Mouse (Mus musculus) gastrocnemius, adult 18-20 months (tissue): ENCODE data around the gene Rnf181. TPM values are rescaled to one million over a fixed set of nuclear protein-coding genes. Genes with fewer than 3 reads are reported as not detected.

ENCODE experiments used
- DNase-seq: peaks from one replicate; pipeline ENCODE4 v3.0.0; 2021; ENCODE audit warnings: low spot score
- total RNA-seq, 2 experiments: library from RNA; stranded (reverse); gene quantifications; 2 replicates each; pipeline ENCODE4 v1.2.3; 2021

The Rnf181 gene
- total RNA-seq, 2 experiments from 2014 or later = 27.0 to 27.6 TPM

DNA sequence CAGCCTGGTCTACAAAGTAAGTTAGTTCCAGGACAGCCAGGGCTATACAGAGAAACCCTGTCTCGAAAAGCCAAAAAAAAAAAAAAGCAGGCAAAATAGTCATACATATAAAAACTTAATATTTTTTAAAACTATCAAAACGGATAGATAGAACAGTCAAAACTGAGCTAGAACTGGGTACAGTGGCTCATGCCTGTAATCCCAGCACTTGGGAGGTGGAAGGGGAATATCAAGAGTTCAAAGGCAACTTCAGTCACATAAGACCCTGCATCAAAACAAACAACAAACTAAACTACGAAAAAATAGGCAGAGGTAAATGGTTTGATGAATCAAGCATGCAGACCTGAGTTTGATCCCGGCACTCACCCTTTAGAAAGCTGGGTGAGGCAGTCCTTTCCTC is 36.6 kb downstream of the Rnf181 start:
- DNase-seq = no peak

DNA sequence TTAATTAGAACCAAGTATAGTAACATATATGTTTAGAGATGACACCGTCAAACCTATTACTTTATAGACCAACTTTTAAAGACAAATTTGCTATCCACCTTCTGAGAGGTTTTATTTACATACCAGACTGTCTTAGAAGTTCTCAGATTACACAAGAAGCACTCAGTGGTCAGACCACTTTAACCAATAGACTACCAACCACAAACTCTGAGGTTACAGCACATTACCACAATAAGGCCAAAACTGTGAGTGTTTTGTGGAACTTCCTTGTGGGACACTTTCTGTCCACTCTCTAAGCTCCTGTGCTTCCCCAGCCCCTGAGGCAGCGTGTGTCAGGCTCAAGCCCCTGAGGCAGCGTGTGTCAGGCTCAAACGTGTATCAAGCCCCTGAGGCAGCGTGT is 37.7 kb downstream of the Rnf181 start:
- no peak for DNase-seq

DNA sequence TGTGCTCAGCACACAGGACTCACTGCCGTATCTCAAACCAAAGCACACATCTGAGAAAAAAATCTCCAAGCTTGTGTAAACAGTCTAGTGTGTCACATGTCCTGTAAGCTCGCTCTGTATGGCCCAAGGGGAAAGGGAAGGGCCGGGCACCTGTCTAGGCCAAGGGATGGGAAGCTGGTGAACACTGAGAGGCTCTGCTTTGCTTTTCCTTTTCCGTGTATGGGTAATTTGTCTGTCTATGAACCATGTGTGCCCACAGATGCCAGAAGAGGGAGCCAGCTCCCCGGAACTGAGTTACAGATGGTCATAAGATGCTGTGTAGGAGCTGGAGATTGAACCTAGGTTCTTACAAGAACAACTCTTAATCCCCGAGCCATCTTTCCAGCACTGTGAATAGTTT is 40.5 kb downstream of the Rnf181 start:
- DNase-seq = no peak

DNA sequence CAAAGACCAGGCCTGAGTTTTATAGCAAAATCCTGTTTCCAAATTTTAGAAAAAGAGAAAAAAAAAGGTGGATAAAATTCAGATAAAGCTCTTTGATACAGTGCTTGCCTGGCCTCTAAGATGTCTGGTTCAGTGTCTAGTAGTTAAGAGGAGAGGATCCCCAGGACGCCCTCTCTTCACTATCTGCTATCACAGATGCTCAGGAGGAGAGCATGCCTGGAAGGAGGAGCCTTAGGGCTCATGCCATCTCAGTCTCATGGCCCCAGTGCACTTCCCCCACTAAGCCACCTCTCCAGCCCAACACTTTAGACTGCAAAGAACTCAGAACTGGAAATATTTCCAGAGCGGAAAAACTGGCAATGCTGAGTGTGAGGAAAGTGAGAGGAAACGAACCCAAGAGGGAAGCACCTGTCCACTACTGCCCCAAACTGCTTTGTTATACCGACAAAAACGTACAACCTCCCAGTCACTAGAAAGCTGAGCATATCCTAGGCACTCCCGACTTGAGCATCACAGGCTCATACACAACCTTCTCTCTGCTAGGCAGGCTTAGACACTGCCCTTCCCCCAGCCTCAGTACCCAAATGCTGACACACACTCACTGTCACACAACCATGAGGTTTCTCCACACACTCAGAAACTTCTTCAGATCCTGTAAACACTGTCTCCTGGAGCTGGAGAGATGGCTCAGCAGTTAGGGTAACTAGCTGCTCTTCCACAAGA is 42.8 kb downstream of the Rnf181 start:
- no peak for DNase-seq

DNA sequence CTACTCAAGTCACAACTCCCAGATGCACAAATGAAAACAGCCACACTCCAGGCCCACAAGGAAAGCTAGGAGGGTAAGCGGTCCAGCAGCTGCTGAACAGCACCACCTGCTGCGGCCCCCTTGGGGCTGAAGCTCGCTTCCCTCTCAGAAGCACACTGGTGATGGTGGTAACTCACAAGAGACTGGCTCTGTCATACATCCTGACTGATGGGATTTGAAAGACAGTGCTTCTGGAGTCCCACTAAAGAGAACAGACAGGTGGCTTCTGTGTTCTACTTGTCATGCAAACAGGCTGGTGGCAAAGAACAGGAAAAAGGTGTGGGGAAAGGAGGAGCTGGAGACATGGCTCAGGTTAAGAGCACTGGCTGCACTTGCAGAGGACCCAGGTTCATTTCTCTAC is 43.8 kb downstream of the Rnf181 start:
- DNase-seq = no peak

DNA sequence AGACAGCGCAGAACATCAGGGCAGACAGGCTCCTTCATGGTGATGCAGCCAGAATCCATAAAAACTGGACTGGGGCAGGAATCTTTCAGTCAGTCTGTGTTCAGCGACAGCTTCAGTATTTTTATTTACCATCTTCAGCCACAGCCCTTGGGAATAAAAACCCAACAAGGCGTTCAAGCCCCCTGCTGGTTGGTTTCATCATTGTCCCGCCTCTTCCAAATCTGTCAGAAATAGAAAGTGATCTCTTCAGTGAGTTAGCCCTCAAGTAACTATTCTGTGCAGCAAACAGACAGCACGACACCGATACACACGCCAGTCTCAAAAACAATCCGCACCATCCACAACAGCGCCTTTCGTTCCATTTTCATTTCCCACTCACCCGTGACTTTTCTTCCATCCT is 47.7 kb downstream of the Rnf181 start:
- DNase-seq = peak; percentile 74

DNA sequence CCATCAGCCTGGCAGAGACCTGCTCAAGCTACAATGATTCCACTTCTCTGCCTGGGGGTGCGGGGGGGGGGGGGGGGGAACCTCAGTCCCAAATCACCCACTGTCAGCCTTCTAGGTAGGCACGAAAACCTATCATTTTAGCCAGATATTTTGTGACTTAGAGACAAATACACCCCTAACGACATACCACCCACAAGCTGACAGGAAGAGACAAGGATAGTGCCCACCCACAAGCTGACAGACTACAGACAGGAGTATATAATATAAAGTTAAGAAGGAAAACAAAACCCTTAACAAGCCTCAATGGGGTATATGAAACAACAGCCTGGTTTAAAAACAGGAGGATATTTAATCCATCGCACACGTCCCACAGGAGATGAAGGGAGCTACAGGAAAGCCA is 48.3 kb downstream of the Rnf181 start:
- DNase-seq = no peak

DNA sequence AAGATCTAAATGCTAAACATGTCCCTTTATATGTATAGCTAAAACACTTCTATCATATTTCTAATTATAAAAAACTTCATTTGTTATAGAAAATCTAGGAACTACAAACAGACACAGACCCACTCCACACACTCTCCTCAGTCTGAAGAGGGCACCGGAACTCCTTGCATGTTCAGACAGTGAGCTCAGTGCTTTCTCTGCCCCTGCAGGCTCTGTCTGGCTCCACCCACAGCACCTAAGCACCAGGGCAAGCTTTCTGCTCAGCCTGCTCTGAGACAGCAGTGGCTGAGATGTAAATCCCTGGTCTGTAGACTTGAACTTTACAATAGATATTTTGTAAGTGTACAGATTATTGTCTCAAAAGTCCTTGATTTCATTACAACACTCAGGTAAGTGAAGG is 50.7 kb downstream of the Rnf181 start:
- no peak for DNase-seq

DNA sequence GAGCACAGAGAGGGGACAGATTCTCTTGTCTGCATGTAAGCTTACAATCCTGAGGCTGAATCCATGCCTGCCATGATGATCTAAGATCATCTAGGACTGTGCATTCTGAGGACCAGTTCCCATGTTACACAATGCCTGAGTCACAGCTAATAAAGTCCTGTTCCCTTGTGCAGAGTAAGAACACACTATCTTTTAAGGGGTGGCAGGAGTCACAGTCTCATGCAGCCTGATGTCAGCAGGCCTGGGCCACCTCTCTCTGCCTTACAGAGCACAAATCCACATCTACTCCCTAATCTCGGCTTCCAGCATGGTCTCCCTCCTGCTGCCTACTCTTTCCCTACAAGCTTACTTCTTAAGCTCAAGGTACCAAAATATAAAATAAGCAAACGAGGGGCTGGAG is 51.4 kb downstream of the Rnf181 start:
- DNase-seq = no peak

DNA sequence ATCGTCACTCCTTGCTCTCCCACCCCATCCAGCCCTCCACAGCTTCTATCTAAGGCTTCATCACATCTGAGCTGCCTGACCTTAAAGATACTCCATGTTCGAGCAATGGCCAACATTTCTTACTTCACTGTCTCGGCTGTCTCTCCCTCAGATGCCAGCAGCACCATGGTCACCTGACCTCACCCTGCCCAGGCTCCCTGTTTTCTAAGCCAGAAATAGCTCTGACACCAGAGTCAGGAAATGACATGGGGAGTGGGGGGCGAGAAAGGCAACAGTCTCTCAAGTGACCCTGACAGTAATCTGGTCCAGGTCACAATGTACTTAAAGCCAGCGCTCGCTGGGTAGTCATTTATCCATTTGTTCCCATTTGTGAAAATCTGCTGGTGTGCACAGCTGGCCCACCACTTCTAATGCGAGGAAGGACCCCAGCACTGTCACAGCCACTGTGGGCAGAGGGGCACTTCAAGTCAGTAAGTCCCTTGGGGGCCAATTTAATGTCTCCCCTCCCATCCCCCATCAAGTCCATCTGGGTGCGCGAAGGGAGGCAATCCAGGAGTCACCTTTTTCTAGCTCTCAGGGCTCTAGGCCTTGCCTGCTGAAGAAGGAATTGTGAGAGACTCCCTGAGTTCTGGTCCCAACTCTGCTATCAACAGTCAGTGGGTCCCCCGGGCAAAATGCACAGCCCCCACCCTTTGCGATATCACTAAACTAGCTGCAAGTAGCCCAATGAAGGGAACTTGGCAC is 53.5 kb downstream of the Rnf181 start:
- peak; percentile 52 for DNase-seq

DNA sequence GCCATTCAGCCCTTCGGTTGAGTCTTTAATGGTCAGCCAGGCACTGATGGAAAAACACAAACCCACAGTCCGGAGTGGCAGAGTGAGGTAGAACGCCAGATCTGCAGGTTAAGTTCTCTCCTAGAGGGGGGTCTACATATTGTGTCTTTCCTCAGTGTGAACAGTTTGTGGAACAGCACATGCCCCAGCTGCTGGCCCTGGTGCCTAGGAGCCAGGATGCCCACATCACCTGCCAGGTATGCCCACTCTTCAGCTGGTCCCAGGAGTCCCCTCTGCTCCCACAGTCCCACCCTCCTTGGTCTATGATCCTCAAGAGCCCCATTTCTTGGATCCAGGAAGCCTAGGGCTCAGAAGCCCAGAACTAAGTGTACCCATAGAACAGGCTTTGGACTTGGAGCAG is 54.6 kb downstream of the Rnf181 start:
- DNase-seq = no peak

Other genes with a start within 250 kb of the Rnf181 start
- gene Atoh8, start 131.4 kb downstream of the Rnf181 start, total RNA-seq = 1 to 10 TPM; 4.3 to 6.3 TPM
- gene Sftpb, start 62.3 kb downstream of the Rnf181 start, total RNA-seq = not detected
- gene Usp39, start 21.8 kb downstream of the Rnf181 start, total RNA-seq = 10 to 100 TPM; 17.9 to 20.2 TPM
- gene 0610030E20Rik, start 19.6 kb downstream of the Rnf181 start, total RNA-seq = 1 to 10 TPM; 7.2 to 8.0 TPM
- gene Tmem150a, start 11.5 kb downstream of the Rnf181 start, total RNA-seq = 10 to 100 TPM; 22.4 to 24.2 TPM
- 100 to 1,000 TPM; 107 to 121 TPM for gene Vamp5, start 13.5 kb upstream of the Rnf181 start, total RNA-seq
- gene Vamp8, start 23.7 kb upstream of the Rnf181 start, total RNA-seq = 10 to 100 TPM; 44.3 to 55.4 TPM
- 10 to 100 TPM; 12.2 to 12.7 TPM for gene Ggcx, start 47.4 kb upstream of the Rnf181 start, total RNA-seq
- gene Mat2a, start 72.6 kb upstream of the Rnf181 start, total RNA-seq = 10 to 100 TPM; 97.2 to 98.0 TPM
- gene Sh2d6, start 154.8 kb upstream of the Rnf181 start, total RNA-seq = 1 to 10 TPM in 1 of 2 experiments, under 1 TPM in 1; 0.93 to 1.3 TPM
- 10 to 100 TPM in 1 of 2 experiments, 1 to 10 TPM in 1; 9.2 to 14.3 TPM for gene Capg, start 177.4 kb upstream of the Rnf181 start, total RNA-seq
- gene Elmod3, start 231.5 kb upstream of the Rnf181 start, total RNA-seq = 1 to 10 TPM; 7.3 to 8.7 TPM
- 10 to 100 TPM; 62.7 to 71.1 TPM for gene Retsat, start 231.5 kb upstream of the Rnf181 start, total RNA-seq